Mouse (Mus musculus) embryo, embryonic 9.5 days (tissue): Measurements from ENCODE around the gene Fes.

ENCODE experiments used
- DNase-seq: peaks from one replicate; pipeline ENCODE4 v3.0.0-alpha.2; 2017; ENCODE audit errors: extremely low spot score

The Fes gene

DNA sequence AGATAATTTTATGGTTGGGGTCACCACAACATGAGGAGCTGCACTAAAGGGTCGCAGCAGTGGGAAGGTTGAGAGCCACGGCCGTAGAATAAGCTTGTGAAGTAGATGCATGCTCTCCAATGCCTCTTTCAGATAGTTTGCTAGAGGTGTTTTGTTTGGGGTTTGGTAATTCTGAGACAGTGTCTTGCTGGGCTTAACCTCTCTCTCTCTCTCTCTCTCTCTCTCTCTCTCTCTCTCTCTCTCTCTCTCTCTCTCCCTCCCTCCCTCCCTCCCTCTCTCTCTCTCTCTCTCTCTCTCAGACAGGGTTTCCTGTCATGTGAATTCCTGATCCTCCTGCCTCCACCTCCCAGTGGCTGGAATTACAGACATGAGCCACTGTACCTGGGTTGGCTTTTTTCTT is 13.0 kb downstream of the Fes start:
- DNase-seq, result no peak

DNA sequence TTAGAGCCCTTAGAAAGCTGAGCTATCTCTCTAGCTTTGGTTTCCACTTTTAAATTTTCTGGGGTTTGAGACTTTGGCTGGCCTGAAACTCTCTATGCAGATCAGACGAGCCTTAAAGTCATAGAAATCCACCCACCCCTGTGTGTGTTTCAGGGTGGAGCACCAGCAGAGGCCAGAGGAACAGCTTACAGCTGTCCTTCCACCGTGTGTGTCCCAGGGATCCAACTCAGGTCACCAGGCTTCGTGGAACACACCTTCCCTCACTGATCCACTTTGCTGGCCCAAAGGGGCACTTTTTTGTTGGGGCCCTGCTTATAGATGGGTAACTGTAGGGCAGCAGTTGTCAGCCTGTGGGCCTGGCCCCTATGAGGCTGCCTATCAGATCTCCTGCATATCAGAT is 13.5 kb downstream of the Fes start:
- DNase-seq, result no peak

DNA sequence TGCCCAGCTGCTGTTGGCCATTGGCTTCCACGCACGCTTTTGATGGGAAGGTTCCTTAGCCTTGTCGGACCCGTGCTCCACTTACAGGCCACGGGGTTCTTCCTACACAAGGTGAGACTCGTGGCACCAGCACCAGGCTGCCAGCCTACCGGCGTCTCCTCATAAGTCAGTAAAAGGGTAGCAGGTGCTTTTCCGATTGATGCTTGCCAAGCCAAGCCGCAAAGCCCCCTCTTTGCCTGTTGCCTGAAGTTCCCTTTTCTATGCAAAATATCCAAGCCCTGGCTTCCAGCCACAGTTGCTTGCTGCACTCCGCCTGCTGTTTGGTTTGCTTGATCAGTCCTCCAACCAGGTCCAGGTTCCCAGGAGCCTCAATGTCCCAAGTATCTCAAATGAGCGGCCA is 13.9 kb downstream of the Fes start:
- no peak for DNase-seq

DNA sequence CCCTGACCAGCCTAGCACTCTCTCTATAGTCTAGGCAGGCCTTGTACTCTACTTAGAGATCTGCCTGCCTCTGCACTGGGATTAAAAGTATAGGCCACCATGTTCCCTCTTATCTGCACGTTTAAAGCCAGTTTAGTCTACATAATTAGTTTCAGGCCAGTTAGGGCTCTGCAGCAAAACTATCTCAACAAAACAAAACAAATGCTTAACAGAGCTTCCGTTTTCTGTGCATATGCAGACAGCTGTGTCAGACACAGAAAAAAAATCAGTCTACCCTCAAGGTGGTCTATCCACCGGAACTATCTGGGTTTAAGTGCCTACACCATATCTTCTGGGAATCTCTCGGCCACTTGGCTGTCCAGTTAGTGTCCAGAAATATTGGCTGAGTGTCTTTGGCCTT is 14.4 kb downstream of the Fes start:
- no peak for DNase-seq

DNA sequence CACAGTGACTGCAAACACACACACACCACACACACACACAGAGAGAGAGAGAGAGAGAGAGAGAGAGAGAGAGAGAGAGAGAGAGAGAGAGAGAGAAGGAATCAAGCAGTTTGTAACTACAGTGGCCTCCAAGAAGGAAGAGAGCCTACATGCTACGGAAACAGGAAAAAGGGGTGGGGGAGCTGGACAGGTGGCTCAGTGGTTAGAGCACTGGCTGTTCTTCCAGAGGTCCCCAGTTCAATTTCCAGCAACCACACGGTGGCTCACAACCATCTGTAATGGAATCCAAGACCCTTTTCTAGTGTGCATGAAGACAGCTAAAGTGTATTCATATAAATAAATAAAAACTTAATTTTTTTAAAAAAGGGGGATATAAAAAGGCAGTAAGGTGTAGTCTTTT is 15.1 kb downstream of the Fes start:
- no peak for DNase-seq

DNA sequence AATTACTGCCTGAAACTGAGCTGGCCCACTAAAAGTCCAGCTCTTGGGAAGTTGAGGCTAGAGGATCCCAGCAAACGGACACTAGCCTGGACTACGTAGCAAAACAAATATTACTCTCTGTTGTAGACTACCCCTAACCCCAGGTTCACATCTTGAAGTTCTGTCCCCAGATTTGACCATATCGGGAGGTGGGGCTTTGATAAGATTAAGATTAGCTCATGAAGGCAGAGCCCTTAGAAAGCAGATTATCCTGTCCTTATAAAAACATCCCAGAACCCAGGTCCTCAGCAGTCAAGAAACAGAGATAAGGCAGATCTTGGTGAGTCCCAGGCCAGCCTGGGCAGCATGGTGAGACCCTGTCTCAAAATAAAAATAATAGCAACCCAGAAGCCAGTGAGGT is 15.6 kb downstream of the Fes start:
- DNase-seq, result no peak

DNA sequence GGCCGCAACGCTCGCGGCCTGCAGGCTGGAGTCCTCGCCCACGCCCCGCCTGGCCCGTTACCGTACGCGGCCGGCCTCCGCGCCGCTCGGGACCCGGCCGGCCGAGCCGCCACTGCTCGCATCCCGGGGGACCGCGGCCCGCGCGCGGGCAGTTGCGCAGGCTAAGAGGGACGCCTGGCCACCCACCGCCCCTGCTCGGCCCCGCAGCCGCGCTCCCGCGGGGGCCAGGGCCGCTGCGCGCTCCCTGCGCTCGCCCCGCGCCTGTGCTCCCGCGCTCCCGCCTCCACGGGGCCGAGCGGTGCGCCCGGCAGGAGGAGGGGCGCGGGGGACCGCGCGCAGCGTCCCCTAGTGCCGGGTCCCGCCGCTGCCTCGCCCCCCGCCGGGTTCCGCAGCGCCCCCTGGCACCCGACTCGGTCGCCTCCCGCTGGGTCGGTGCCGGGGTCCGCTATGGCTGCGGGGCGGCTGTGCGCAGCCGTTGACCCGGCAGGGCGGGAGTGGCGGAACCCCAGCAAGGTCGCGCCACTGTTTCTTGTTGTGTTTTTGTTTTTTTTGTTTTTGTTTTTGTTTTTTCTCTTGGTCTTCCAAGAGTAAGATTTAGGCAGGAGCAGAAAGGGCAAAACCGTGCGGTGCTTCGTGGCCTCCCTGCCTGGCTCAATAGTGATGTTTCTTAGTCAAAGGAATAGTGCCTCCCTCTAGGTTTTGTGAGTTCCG is 16.6 kb downstream of the Fes start, which contains the start of gene Man2a2:
Gene Man2a2 (minus strand): TSS at position 335 of the 711 bp plus-strand sequence.
- peak; percentile 75 for DNase-seq

DNA sequence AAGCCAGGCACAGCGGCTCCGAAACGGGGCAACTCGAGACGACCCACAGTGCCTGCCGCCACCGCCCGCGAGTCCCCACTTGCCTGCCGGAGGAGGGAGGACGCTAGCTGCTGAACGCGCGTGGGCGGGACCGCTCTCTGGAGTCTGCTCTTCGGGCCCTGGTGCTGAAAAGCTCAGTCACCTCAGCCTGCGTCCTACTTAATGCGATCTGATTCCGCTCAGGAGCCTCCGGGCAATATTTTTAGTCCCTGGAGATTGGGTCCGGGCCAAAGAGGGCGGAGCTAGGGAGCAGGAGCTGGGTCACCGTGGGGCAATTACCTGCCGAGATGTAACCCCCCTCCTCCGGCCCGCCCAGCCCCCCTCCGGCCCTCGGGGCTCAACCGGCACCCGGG is 17.1 kb downstream of the Fes start:
- DNase-seq, result peak; percentile 72

DNA sequence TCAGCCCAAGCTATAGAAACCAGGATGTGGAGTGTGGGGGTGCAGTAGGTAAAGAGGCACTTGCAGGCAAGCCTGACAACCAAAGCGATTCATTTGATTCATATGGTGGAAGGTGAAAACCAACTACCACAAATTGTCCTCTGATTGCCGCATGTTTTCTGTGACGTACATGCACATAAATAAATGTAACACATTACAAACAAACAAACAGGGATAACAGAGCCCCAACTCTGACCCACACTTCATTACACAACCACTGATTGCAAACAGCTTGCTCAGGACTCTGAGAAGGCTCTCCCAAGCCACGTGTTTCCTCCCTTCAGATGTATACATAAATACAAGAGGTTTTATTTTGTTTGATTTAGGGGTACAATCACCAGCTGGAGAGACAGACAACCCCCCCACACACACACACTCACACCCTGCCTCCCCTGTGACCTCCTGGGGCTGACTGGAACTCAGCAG is 17.7 kb downstream of the Fes start:
- DNase-seq, result no peak

DNA sequence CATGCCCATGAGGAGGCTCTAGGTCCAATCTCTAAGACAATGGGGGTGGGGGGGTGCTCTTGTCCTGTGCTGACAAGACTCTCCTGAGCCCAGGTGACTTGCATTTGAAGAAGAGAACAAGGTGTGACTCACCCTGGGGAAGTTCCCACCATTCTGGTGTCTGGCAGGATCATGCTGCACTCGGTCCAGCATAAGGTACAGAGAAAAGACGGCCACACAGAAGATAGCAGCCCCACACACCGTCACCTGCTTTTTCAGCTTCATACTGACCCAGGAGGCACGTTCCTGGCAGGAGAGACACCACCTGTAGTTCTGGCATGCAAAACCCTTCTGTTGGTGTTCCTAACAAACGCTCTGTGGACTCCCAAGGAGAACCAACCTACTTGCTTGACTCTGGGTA is 18.3 kb downstream of the Fes start:
- DNase-seq, result no peak

DNA sequence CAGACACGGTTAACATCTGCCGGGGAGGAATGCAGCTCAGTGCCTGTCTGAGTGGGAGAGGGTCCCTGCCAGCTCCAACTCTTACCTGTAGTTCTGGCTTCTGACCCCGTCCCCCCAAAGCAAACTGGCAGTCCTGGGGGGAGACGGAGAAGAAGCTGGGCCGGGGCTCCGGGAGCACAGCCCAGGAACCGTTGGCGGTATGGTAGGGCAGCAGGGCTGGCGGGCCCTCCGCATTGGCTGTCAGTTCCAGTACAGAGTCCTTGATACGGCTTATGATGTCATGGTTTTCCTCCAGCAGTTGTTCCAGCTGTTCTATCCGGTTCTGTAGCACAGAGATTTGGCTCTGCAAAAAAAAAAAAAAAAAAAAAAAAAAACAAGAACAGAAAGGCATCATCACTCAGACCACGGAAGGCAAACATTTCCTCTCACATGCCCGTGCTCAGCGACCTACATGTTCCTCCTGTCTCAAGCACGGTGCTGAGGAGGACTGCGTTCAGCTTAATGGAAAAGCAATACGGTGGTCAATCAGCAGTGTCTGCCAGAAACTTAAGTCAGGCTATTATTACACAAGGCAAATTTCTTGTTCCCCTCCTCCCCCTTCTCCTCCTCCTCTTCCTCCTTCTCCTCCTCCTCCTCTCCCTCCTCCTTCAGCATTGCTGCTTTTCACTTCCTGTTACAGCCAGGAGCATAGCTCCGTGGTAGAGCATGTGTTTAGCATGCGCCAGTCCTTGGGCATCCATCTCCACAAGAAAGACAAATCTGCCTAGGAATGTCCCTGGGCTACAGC is 18.9 kb downstream of the Fes start:
- DNase-seq, result no peak

DNA sequence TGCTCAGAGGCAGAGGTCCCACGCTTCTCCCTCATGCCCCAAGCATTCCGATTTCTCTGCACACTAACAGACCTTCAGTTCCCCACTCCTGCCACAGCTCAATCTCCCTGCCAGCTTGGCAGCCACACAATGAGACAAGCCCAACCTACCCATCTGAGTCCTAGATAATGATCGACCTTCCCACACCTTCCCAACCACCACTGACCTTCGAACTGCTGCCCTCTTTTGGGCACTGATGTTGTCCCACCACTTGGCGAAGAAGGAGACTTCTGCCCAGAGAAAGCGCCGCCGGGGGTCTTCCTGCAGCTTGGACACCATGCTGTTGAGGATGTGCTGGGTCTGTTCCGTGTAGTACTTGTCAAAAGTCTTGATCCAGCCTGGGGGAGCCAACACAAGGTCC is 19.7 kb downstream of the Fes start:
- DNase-seq, result no peak

DNA sequence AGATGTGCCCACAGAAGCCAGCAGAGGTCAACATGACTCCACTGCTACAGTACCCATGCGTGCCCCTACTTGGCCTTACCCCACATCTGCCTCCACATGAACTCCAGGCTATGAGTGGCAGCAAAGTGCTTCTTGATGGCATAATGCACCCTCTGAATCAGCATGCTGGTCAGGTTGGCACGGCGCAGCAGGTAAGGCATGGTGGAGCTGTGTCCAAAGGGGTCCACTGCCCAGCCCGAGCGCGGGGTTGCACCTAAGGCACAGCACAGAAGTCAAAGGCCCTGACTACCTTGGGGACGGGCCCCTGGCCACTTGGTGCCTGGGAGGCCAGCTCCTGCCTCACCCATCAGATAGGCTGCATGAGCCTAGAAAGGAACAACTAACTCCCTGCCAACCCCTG is 20.5 kb downstream of the Fes start:
- no peak for DNase-seq

DNA sequence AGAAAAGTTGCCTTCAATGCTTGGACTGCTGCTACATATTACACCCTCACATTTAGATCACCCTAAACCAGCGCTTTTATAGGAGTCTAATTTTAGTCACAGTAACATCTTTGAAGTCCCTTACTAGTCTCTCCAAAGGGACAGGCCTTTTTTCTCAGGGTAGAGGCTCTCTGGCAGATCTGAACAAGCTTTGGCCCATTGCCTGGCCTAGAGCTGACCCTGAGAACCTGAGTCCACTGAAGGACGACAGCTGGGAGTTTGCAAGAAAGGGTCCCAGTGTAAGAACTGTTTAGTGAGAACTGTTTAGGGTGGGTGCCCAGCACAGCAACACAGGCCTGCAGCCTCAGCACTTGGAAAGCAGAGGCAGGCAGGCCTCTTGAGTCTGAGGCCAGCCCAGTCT is 22.0 kb downstream of the Fes start:
- DNase-seq, result no peak

DNA sequence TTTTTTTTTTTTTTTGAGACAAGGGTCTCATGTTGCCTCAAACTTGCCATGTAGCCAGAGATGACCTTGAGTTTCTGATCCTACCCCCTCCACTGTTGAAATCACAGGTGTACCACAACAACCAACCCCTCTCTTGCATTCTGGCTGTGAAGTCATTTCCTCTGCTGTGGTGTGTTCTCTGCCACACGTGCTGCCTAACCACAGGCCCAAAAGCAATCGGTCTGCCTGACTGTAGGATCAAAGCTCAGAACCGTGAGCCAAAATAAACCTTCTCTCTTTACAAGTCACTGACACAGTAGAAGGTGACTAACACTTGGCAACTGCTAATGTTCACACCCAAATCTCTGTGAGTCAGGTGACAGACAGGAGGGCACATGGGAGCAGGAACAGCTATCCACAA is 27.3 kb downstream of the Fes start:
- no peak for DNase-seq

DNA sequence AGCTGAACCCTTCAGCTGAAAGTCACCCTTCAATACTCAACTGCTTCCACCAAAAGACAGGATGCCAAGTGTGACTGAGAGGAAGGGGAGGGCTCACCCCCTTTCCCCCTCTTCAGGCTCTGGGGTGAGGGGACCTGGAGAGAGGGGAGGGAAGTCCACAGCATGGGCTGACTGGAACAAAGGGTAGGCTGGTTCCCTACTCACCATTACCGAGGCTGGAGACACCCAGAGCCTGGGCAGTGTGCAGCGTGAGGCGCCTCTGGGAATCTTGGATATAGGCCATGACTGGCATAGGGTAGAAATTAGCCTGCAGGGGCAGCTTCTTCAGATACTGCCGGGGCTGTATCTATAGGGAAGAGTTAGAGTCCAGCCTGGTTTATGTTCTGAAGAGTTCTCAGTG is 29.7 kb downstream of the Fes start:
- no peak for DNase-seq

DNA sequence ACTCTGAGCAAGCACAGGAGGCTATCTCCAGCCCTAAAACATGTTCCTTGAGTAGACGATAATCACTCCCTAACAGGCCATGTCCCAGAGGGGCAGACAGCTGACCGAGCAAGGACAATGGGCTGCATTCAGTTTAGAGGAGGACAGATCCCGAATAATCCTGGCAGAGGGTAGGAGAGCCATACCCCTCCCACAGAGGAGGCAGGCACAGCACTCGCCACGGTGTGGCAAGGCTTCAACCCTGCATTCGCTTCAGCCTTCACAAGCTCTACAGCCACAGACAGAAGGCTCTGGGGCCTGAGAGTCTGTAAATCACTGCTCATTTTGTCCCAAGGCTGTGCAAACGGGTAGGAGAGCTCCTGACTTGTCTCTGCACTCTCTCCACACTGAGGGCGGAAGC is 30.6 kb downstream of the Fes start:
- no peak for DNase-seq

DNA sequence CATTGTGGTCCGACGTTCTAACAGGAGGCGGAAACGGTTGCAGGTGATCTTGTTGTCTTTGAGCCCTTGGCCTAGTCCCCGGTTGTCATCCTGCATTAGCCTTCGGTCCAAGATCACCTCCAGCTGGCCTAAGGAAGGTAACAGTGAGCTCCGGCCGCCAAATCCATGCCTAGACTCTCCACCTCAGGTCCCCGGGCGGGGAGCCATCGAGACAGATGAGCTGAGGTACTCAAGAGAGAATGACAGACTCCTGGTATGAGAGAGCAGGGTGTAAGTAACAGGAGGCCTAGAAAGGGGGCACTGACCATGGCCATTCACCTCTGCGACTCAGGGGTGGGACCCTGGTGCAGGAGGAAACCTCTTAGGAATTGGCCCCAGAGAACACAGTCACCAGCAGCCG is 31.4 kb downstream of the Fes start:
- DNase-seq, result no peak

DNA sequence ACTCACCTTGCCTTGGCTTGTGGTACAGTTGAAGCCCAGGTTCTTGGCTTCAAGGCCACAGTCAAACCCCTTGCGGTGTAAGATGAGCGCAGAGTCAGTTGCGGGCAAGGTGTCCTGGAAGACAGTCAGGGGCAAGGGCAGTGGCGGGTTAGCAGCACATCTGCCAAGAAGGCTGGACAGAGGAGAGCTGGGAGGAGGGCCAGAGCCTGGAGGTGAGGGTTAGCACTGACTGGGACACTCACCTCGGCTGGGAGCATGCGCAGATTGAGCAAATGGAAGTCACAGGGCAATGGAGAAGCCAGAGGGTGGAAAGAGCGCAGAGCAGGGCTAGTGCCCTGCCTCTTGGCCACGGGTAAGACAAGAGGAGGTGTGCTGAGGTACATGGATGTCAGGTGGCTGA is 34.8 kb downstream of the Fes start:
- DNase-seq, result no peak

DNA sequence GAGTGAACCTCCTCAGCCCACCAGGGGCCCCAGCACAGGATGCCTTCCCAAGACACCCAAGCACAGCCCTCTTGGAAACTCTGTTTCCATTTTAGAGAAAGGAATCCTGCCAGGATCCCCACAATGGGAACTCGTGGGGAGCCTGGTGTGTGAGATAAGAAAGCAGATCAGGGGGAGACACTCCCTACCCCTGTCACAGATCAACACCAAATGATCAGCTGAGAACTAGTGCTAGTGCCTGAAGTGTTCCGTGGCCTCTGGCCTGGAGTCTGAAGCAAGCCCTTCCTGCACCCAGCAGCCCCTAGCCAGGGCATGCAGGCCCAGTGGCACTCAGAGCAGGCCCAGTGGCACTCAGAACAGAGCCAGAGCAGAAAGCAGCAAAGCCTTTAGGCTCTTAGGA is 36.9 kb downstream of the Fes start:
- no peak for DNase-seq

DNA sequence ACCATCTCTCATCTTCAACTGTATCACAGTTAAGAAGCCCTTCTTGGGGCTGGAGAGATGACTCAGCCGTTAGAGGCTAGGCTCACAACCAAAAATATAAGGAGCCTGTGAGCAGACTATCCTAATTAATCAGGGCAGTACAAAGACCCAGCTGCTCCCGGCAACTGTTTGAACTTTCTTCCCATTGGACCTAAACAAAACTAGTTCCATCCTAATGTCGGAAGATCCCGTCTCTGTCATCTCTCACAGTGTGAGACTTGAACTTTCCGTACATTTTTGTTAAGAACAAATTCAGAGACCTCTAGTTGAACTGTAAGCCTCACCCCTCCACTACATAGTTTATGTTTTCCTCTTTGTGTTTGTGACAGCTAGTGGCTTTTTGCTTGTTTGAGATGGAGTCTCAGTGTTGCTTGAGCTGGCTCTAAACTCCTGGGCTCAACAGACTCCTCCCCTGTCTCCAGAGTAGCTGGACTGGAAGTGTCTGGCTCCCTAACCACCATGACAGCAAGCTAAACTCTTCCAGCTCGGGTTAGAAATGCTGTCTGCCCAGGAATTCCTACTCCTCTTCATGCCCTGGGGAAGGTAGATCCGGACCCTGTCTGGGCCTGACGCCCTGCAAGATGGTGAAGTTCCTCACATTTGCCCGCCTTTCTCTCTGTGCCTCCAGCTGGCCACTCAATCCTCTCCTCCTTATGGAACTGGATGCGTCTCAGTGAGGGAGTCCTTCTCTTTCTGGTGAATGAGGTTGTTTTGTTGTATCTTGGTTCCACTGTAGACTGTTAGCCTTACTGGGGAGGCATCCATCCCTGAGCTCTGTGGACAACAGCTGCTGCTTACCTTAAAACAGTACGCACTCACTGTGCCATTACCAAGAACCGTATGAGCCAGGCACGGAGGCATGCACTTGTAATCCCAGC is 39.8 kb downstream of the Fes start:
- DNase-seq, result no peak

DNA sequence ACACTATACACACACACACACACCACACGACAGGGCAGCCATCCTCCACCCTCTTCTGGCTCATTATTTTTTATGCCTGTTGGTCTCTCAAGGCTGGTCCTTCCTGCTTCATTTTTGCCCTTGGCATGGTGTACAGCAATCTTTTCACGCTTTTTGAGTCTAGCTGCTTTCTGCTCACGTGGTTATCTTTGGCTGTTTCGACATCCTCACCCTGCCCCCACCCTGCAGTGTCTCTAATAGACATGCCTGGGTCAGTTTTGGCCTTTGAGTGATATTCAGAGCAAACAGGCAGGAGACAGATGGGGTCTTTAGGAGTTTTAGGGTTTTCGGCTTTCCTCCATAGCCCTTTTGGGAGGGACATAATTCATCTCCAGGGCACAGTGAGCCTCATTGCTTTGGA is 40.9 kb downstream of the Fes start:
- DNase-seq, result no peak
